Mouse (Mus musculus) stomach, postnatal 0 days (tissue): ENCODE data around the gene Spats2l. TPM values are rescaled to one million over a fixed set of nuclear protein-coding genes. Genes with fewer than 3 reads are reported as not detected.

Experiments
- ATAC-seq: fragments of 200-750 bp; cut with Nextera tagmentation; 2 replicates; pipeline ENCODE4 v1.8.0; 2017; ENCODE audit not compliant: low FRiP score, low TSS enrichment
- DNase-seq: peaks from one replicate; pipeline ENCODE4 v3.0.0-alpha.2; 2016; ENCODE audit warnings: low spot score
- H3K27ac ChIP-seq: fragments of 300-500 bp; sonication (generic); replicated peaks from 2 replicates; pipeline ENCODE4 v1.5.1; 2014; ENCODE audit warnings: mild to moderate bottlenecking, control low read depth
- H3K27me3 ChIP-seq: fragments of 300-500 bp; sonication (generic); 2 replicates; pipeline ENCODE4 v1.6.1; 2014; ENCODE audit warnings: low read length; ENCODE audit not compliant: control insufficient read depth, insufficient read depth
- H3K36me3 ChIP-seq: fragments of 300-500 bp; sonication (generic); 2 replicates; pipeline ENCODE4 v1.6.1; 2014; ENCODE audit warnings: low read length, mixed read lengths; ENCODE audit not compliant: control insufficient read depth, insufficient read depth
- H3K4me1 ChIP-seq: fragments of 300-500 bp; sonication (generic); replicated peaks from 2 replicates; pipeline ENCODE4 v1.6.1; 2014; ENCODE audit warnings: antibody characterized with exemption; ENCODE audit not compliant: control insufficient read depth, insufficient read depth
- H3K4me2 ChIP-seq: fragments of 300-500 bp; sonication (generic); replicated peaks from 2 replicates; pipeline ENCODE4 v1.6.1; 2014; ENCODE audit warnings: low read depth, mild to moderate bottlenecking, control low read depth, moderate library complexity
- H3K4me3 ChIP-seq: fragments of 300-500 bp; sonication (generic); 2 replicates; pipeline ENCODE4 v1.5.1; 2014; ENCODE audit warnings: low read depth, low read length, control low read depth
- H3K9ac ChIP-seq: fragments of 300-500 bp; sonication (generic); 2 replicates; pipeline ENCODE4 v1.6.1; 2014; ENCODE audit warnings: mild to moderate bottlenecking, low read length, control low read depth, mixed read lengths
- H3K9me3 ChIP-seq: fragments of 300-500 bp; sonication (generic); 2 replicates; pipeline ENCODE4 v1.6.1; 2016; ENCODE audit warnings: low read length; ENCODE audit not compliant: control insufficient read depth
- CTCF ChIP-seq: IDR thresholded peaks from 2 replicates; pipeline ENCODE4 v1.5.1; 2016; ENCODE audit warnings: antibody characterized with exemption, low read depth, mild to moderate bottlenecking, moderate library complexity
- EP300 ChIP-seq: optimal IDR thresholded peaks from 2 replicates; pipeline ENCODE3; 2016; ENCODE audit warnings: antibody characterized with exemption
- WGBS: fragments of 180-500 bp; shearing (Covaris S2); extraction: QIAGEN DNeasy Blood & Tissue Kit; methylation state at CpG from one replicate; pipeline ENCODE4 v1.1.7; 2014; 5-methylcytosine and 5-hydroxymethylcytosine counted together
- polyA plus RNA-seq: library from polyadenylated mRNA; unstranded; fragments of >200 nt; fragmentation: Nextera tagmentation; extraction: Ambion mirVana; gene quantifications from 2 replicates; pipeline ENCODE4 v1.2.1, GENCODE M21; 2015

Spats2l gene
- polyA plus RNA-seq, 1 experiment from 2014 or later: 73.8 TPM

- Histone ChIP-seq H3K9me3 (no peaks in the 10 kb centered on the region), H3K27me3 (no peaks in the 10 kb centered on the region), H3K27ac (no peak overlapping the region), H3K9ac (no peak overlapping the region), H3K4me3 (no peak overlapping the region), H3K36me3 (no peaks in the 10 kb centered on the region), H3K4me1 (no peaks in the 10 kb centered on the region), H3K4me2 (no peak overlapping the region)
- TF ChIP-seq EP300 (no peak), CTCF (no peak)
- 76% methylated on average over 7 of the region's 7 CpGs for WGBS
- DNase-seq: no peak
- ATAC-seq: no peak
These were observed 7.6 kb upstream of the Spats2l start for GRCm38 (mm10) chr1:57766396-57766795.

- H3K9me3 ChIP-seq: no peaks in the 10 kb centered on the region
- DNase-seq (no peak), ATAC-seq (no peak)
- H3K27me3 ChIP-seq: no peaks in the 10 kb centered on the region
- H3K4me3 ChIP-seq: no peak overlapping the region
- 70% methylated on average over 5 of the region's 5 CpGs for WGBS
- no peak overlapping the region for H3K9ac ChIP-seq
- no peaks in the 10 kb centered on the region for H3K4me1 ChIP-seq
- TF ChIP-seq CTCF (no peak), EP300 (no peak)
- H3K27ac ChIP-seq: no peak overlapping the region
- H3K4me2 ChIP-seq: no peak overlapping the region
- H3K36me3 ChIP-seq: no peaks in the 10 kb centered on the region
These were observed 636 bp upstream of the Spats2l start for GRCm38 (mm10) chr1:57773326-57773725.

GRCm38 (mm10) chr1:57774668-57775495 lies 920 bp downstream of the Spats2l start:
- Histone ChIP-seq H3K9me3 (no peaks in the 10 kb centered on the region), H3K4me1 (no peaks in the 10 kb centered on the region), H3K4me2 (peak overlapping the region; percentile 88), H3K9ac (peak overlapping the region; percentile 95), H3K36me3 (no peaks in the 10 kb centered on the region), H3K27ac (peak overlapping the region; percentile 97), H3K27me3 (no peaks in the 10 kb centered on the region), H3K4me3 (peak overlapping the region; percentile 92)
- TF ChIP-seq CTCF (peak; percentile 26), EP300 (no peak)
- ATAC-seq (peak; percentile 89), DNase-seq (peak; percentile 83)
- under 1% methylated on average over 85 of the region's 113 CpGs for WGBS

- Histone ChIP-seq H3K4me2 (peak overlapping the region; percentile 88), H3K4me1 (no peaks in the 10 kb centered on the region), H3K27me3 (no peaks in the 10 kb centered on the region), H3K27ac (peak overlapping the region; percentile 97), H3K36me3 (no peaks in the 10 kb centered on the region), H3K9ac (peak overlapping the region; percentile 95), H3K9me3 (no peaks in the 10 kb centered on the region), H3K4me3 (peak overlapping the region; percentile 92)
- WGBS: 1% methylated on average over 14 of the region's 14 CpGs
- TF ChIP-seq CTCF (no peak), EP300 (no peak)
- peak; percentile 10; the same call in 1 of the 2 replicates for ATAC-seq
- DNase-seq: no peak
These were observed 1.5 kb downstream of the Spats2l start for GRCm38 (mm10) chr1:57775496-57775790.

- no peak for DNase-seq
- no peak for ATAC-seq
- Histone ChIP-seq H3K9me3 (no peaks in the 10 kb centered on the region), H3K9ac (no peak overlapping the region), H3K27me3 (no peaks in the 10 kb centered on the region), H3K4me1 (no peaks in the 10 kb centered on the region), H3K27ac (no peak overlapping the region), H3K4me3 (no peak overlapping the region), H3K36me3 (no peaks in the 10 kb centered on the region), H3K4me2 (no peak overlapping the region)
- WGBS: 68% methylated on average over 5 of the region's 5 CpGs
- TF ChIP-seq EP300 (no peak), CTCF (no peak)
These were observed 2.8 kb downstream of the Spats2l start for GRCm38 (mm10) chr1:57776671-57777281.

GRCm38 (mm10) chr1:57784300-57784699 lies 10.3 kb downstream of the Spats2l start:
- ATAC-seq: peak; percentile 63; the same call in 1 of the 2 replicates
- H3K9ac ChIP-seq: no peak overlapping the region
- H3K4me2 ChIP-seq: no peak overlapping the region
- no peaks in the 10 kb centered on the region for H3K36me3 ChIP-seq
- DNase-seq: peak; percentile 22
- H3K9me3 ChIP-seq: no peaks in the 10 kb centered on the region
- no peaks in the 10 kb centered on the region for H3K4me1 ChIP-seq
- no peak overlapping the region for H3K27ac ChIP-seq
- H3K27me3 ChIP-seq: no peaks in the 10 kb centered on the region
- H3K4me3 ChIP-seq: no peak overlapping the region
- TF ChIP-seq EP300 (no peak), CTCF (no peak)
- 46% methylated on average over 4 of the region's 4 CpGs for WGBS
